Mouse (Mus musculus): ENCODE data around the gene Txndc11.

- no peak for TF ChIP-seq USF1 (IDR thresholded peaks at IDR 0.05; ENCODE audit: low read depth)
- TF ChIP-seq CTCF (IDR thresholded peaks at IDR 0.05; ENCODE audit: control insufficient read depth, insufficient read depth, insufficient read length), result no peak
Observed at GRCm38 (mm10) chr16:11064341-11064740, 70.1 kb downstream of the Txndc11 start.
